Mouse (Mus musculus) liver, adult 2 months (tissue): ENCODE data around the gene Gm45799. TPM values are rescaled to one million over a fixed set of nuclear protein-coding genes. Genes with fewer than 3 reads are reported as not detected.

Experiments used
- DNase-seq: peaks from one replicate; pipeline ENCODE4 v3.0.0-alpha.2; 2011; ENCODE audit warnings: low read depth, low spot score; ENCODE audit errors: extremely low read depth
- H3K27ac ChIP-seq: fragments of 200-500 bp; replicated peaks from 2 replicates; pipeline ENCODE4 v1.5.1; 2012; ENCODE audit warnings: low read depth, mild to moderate bottlenecking, control low read depth, inconsistent platforms, low read length; ENCODE audit not compliant: insufficient read depth
- H3K27me3 ChIP-seq: fragments of 200-500 bp; 2 replicates; pipeline ENCODE4 v1.6.1; 2012; ENCODE audit warnings: mild to moderate bottlenecking, moderate library complexity, low read length, inconsistent platforms; ENCODE audit not compliant: control insufficient read depth, insufficient read depth
- H3K36me3 ChIP-seq: fragments of 200-500 bp; 2 replicates; pipeline ENCODE4 v1.6.1; 2012; ENCODE audit warnings: low read length, inconsistent platforms; ENCODE audit not compliant: control insufficient read depth, insufficient read depth
- H3K4me1 ChIP-seq: fragments of 200-500 bp; 2 replicates; pipeline ENCODE4 v1.6.1; 2011; ENCODE audit warnings: low read length; ENCODE audit not compliant: control insufficient read depth, insufficient read depth
- H3K4me3 ChIP-seq: fragments of 200-500 bp; 2 replicates; pipeline ENCODE4 v1.5.1; 2011; ENCODE audit warnings: low read depth, mild to moderate bottlenecking, control low read depth, low read length, moderate library complexity; ENCODE audit not compliant: insufficient read depth
- H3K79me2 ChIP-seq: fragments of 200-500 bp; 2 replicates; pipeline ENCODE4 v1.6.1; 2012; ENCODE audit warnings: inconsistent platforms, mild to moderate bottlenecking, low read length, moderate library complexity; ENCODE audit not compliant: control insufficient read depth, insufficient read depth
- H3K9ac ChIP-seq: fragments of 200-500 bp; 2 replicates; pipeline ENCODE4 v1.6.1; 2012; ENCODE audit warnings: low read depth, mild to moderate bottlenecking, control low read depth, inconsistent platforms, low read length
- CTCF ChIP-seq: fragments of 200-500 bp; IDR thresholded peaks from 2 replicates; pipeline ENCODE4 v1.5.1; 2011; ENCODE audit warnings: low read depth, low read length, control low read depth
- POLR2A ChIP-seq: fragments of 200-500 bp; IDR thresholded peaks from 2 replicates; pipeline ENCODE4 v1.6.1; 2011; ENCODE audit warnings: low read length, control low read depth; ENCODE audit not compliant: insufficient read depth; ENCODE audit errors: extremely low read depth
- WGBS: fragments of 180-500 bp; shearing (Covaris S2); methylation state at CpG from one replicate; pipeline ENCODE4 v1.1.7; 2018; 5-methylcytosine and 5-hydroxymethylcytosine counted together
- polyA plus RNA-seq: library from polyadenylated mRNA; depleted of rRNA; stranded (reverse); fragments of >200 nt; gene quantifications from 2 replicates; pipeline ENCODE4 v1.2.3, GENCODE M21; 2012; rRNA removed
- total RNA-seq: library from RNA; depleted of rRNA; stranded (reverse); fragments of >200 nt; gene quantifications from 2 replicates; pipeline ENCODE4 v1.2.3, GENCODE M21; 2014; rRNA removed

Gm45799 gene
- total and polyA plus RNA-seq, 2 experiments: 28.6 to 136 TPM

DNA sequence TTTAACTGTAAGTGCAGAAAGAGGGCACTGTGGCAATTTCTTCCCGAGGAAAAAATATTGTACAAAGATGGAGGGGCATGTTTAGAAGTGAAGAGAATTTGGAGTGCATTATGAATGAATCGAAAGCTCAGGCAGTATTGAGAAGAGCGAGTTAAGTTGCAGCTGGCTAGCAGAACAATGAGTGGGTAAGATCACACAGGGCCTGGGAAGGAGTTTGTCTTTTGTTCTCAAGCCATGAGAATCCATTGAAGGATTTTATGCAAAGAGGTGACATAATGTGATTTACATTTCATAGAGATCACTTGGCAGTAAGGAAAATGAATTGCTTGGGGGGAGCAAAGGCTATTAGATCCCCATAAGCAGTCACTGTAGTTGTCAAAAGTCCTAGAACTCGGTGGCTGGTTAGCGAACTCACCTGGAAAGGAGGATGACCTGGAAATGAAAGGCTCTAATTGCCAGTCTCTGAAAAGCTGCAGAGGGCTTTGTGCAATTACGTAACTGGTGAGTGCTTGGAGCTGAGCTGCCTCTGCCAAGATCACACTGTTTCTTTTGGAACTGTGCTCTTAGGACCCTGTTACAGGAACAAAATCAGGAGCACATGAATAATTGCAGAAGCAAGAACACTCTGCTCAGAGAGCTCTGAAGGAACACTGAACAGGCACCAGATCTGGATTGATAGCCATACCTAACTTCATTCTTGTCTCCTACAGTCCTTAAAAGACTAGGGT, 88.5 kb downstream of the Gm45799 start:
- TF ChIP-seq POLR2A (no peak), CTCF (no peak)
- 65% methylated on average over 6 of the region's 6 CpGs for WGBS

DNA sequence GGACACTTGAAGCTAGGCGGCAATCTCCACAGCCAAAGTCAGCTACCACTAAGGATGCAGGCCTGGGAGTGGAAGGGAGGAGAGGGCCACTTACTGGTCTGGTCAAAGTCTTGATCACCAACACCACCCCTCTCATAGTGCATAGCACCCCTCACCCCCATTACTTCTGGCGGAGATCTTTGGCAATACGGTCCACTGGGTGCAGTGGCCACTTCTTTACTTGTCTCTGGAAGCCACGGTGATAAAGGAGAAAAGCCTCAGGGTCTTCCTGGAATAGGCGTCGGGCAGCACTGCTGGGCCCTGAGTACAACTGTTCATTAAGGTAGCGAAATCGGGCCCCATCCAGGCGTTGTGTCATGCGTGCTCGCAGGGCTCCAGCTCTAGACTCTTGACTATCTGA, 93.5 kb downstream of the Gm45799 start:
- no peak overlapping the region for H3K4me3 ChIP-seq
- TF ChIP-seq CTCF (no peak), POLR2A (no peak)
- H3K9ac ChIP-seq: no peak overlapping the region
- H3K27ac ChIP-seq: no peak overlapping the region
- no peaks in the 10 kb centered on the region for H3K27me3 ChIP-seq
- H3K79me2 ChIP-seq: peaks cover 5% of the 10 kb centered on the region; the same call in 1 of the 2 replicates
- no peak for DNase-seq
- peaks cover 35% of the 10 kb centered on the region for H3K36me3 ChIP-seq
- peaks cover 6% of the 10 kb centered on the region; the same call in 1 of the 2 replicates for H3K4me1 ChIP-seq
- 97% methylated on average over 11 of the region's 11 CpGs for WGBS

More for the DNA sequence above, 88.5 kb downstream of the Gm45799 start:
- H3K36me3 ChIP-seq: peaks cover 32% of the 10 kb centered on the region
- H3K27ac ChIP-seq: no peak overlapping the region
- H3K27me3 ChIP-seq: no peaks in the 10 kb centered on the region
- no peak overlapping the region for H3K4me3 ChIP-seq
- DNase-seq: peak; percentile 53
- H3K9ac ChIP-seq: no peak overlapping the region
- H3K79me2 ChIP-seq: no peaks in the 10 kb centered on the region
- no peaks in the 10 kb centered on the region for H3K4me1 ChIP-seq

Other genes with a start within 250 kb of the Gm45799 start
- 4.5 and 7.7 TPM in 2 replicates for gene Fam160a2, start 240.5 kb upstream of the Gm45799 start, total RNA-seq
- gene Fam160a2, start 240.5 kb upstream of the Gm45799 start, polyA plus RNA-seq: 16.3 and 26.8 TPM in 2 replicates
- not detected in 2 replicates for gene Cnga4, start 236.0 kb upstream of the Gm45799 start, total RNA-seq
- gene Cnga4, start 236.0 kb upstream of the Gm45799 start, polyA plus RNA-seq: 0.04 TPM in 2 replicates
- gene Cckbr, start 214.8 kb upstream of the Gm45799 start, total RNA-seq: not detected in 2 replicates
- gene Cckbr, start 214.8 kb upstream of the Gm45799 start, polyA plus RNA-seq: not detected in 2 replicates
- gene Cavin3, start 158.3 kb upstream of the Gm45799 start, total RNA-seq: 0.67 and 1.1 TPM in 2 replicates
- 1.3 and 1.4 TPM in 2 replicates for gene Cavin3, start 158.3 kb upstream of the Gm45799 start, polyA plus RNA-seq
- 33.1 and 38.1 TPM in 2 replicates for gene Smpd1, start 86.2 kb upstream of the Gm45799 start, total RNA-seq
- 48.4 and 51.9 TPM in 2 replicates for gene Smpd1, start 86.2 kb upstream of the Gm45799 start, polyA plus RNA-seq
- 1.1 TPM in 2 replicates for gene Apbb1, start 58.9 kb upstream of the Gm45799 start, total RNA-seq
- 0.85 and 1.6 TPM in 2 replicates for gene Apbb1, start 58.9 kb upstream of the Gm45799 start, polyA plus RNA-seq
- 5,639 and 7,644 TPM in 2 replicates for gene Hpx, start 40.4 kb upstream of the Gm45799 start, total RNA-seq
- 4,285 and 5,140 TPM in 2 replicates for gene Hpx, start 40.4 kb upstream of the Gm45799 start, polyA plus RNA-seq
- gene Trim3, start 7.0 kb upstream of the Gm45799 start, total RNA-seq: 6.3 and 10.2 TPM in 2 replicates
- gene Trim3, start 7.0 kb upstream of the Gm45799 start, polyA plus RNA-seq: 10.9 and 14.9 TPM in 2 replicates
- 42.2 and 67.5 TPM in 2 replicates for gene Timm10b, start 496 bp upstream of the Gm45799 start, total RNA-seq
- 51.4 and 63.3 TPM in 2 replicates for gene Timm10b, start 496 bp upstream of the Gm45799 start, polyA plus RNA-seq
- 4.9 and 7.9 TPM in 2 replicates for gene Arfip2, start 136 bp upstream of the Gm45799 start, total RNA-seq
- 15.7 and 28.6 TPM in 2 replicates for gene Arfip2, start 136 bp upstream of the Gm45799 start, polyA plus RNA-seq
- 0.92 and 1.5 TPM in 2 replicates for gene Dnhd1, start 10.3 kb downstream of the Gm45799 start, total RNA-seq
- gene Dnhd1, start 10.3 kb downstream of the Gm45799 start, polyA plus RNA-seq: 0.82 and 0.88 TPM in 2 replicates
- gene Ilk, start 96.0 kb downstream of the Gm45799 start, total RNA-seq: 36.6 and 41.1 TPM in 2 replicates
- gene Ilk, start 96.0 kb downstream of the Gm45799 start, polyA plus RNA-seq: 50.5 and 53.6 TPM in 2 replicates
- gene Rrp8, start 96.8 kb downstream of the Gm45799 start, total RNA-seq: 4.9 and 5.5 TPM in 2 replicates
- 5.5 and 5.9 TPM in 2 replicates for gene Rrp8, start 96.8 kb downstream of the Gm45799 start, polyA plus RNA-seq
- gene Taf10, start 103.8 kb downstream of the Gm45799 start, total RNA-seq: 87.3 and 107 TPM in 2 replicates
- 296 and 310 TPM in 2 replicates for gene Taf10, start 103.8 kb downstream of the Gm45799 start, polyA plus RNA-seq
- gene Tpp1, start 111.7 kb downstream of the Gm45799 start, total RNA-seq: 27.4 and 43.8 TPM in 2 replicates
- gene Tpp1, start 111.7 kb downstream of the Gm45799 start, polyA plus RNA-seq: 95.3 and 124 TPM in 2 replicates
- gene Dchs1, start 147.1 kb downstream of the Gm45799 start, total RNA-seq: 1.4 and 2.7 TPM in 2 replicates
- 1.1 TPM in 2 replicates for gene Dchs1, start 147.1 kb downstream of the Gm45799 start, polyA plus RNA-seq
- gene Mrpl17, start 170.5 kb downstream of the Gm45799 start, total RNA-seq: 109 and 118 TPM in 2 replicates
- 207 and 261 TPM in 2 replicates for gene Mrpl17, start 170.5 kb downstream of the Gm45799 start, polyA plus RNA-seq